Mouse (Mus musculus) hindbrain, embryonic 11.5 days (tissue): ENCODE data around the gene Kcnmb4. TPM values are rescaled to one million over a fixed set of nuclear protein-coding genes. Genes with fewer than 3 reads are reported as not detected.

Experiments
- ATAC-seq: fragments of 200-750 bp; cut with Nextera tagmentation; 2 replicates; pipeline ENCODE4 v1.8.0; 2017; ENCODE audit warnings: mild to moderate bottlenecking, moderate TSS enrichment, moderate library complexity; ENCODE audit not compliant: low FRiP score
- DNase-seq: peaks from one replicate; pipeline ENCODE4 v3.0.0-alpha.2; 2015; ENCODE audit warnings: low spot score
- H3K27ac ChIP-seq: fragments of 300-500 bp; sonication (generic); 2 replicates; pipeline ENCODE4 v1.5.1; 2014; ENCODE audit warnings: mild to moderate bottlenecking, low read depth, low read length
- H3K27me3 ChIP-seq: fragments of 300-500 bp; sonication (generic); 2 replicates; pipeline ENCODE4 v1.6.1; 2014; ENCODE audit warnings: mild to moderate bottlenecking, low read length, moderate library complexity, mixed read lengths; ENCODE audit not compliant: control insufficient read depth, insufficient read depth
- H3K36me3 ChIP-seq: fragments of 300-500 bp; sonication (generic); 2 replicates; pipeline ENCODE4 v1.6.1; 2014; ENCODE audit warnings: mild to moderate bottlenecking, low read length, moderate library complexity, mixed read lengths; ENCODE audit not compliant: control insufficient read depth, insufficient read depth
- H3K4me1 ChIP-seq: fragments of 300-500 bp; sonication (generic); replicated peaks from 2 replicates; pipeline ENCODE4 v1.6.1; 2014; ENCODE audit warnings: low read length, mixed read lengths; ENCODE audit not compliant: control insufficient read depth, insufficient read depth
- H3K4me2 ChIP-seq: fragments of 300-500 bp; sonication (generic); replicated peaks from 2 replicates; pipeline ENCODE4 v1.6.1; 2014; ENCODE audit warnings: mild to moderate bottlenecking, low read depth, low read length
- H3K4me3 ChIP-seq: fragments of 300-500 bp; sonication (generic); 2 replicates; pipeline ENCODE4 v1.5.1; 2014; ENCODE audit warnings: low read depth, low read length
- H3K9ac ChIP-seq: fragments of 300-500 bp; sonication (generic); 2 replicates; pipeline ENCODE4 v1.6.1; 2014; ENCODE audit warnings: low read depth, low read length
- H3K9me3 ChIP-seq: fragments of 300-500 bp; sonication (generic); 2 replicates; pipeline ENCODE4 v1.6.1; 2016; ENCODE audit warnings: low read length; ENCODE audit not compliant: control insufficient read depth
- WGBS: fragments of 180-500 bp; shearing (Covaris S2); extraction: QIAGEN DNeasy Blood & Tissue Kit; methylation state at CpG from one replicate; pipeline ENCODE4 v1.1.7; 2014; 5-methylcytosine and 5-hydroxymethylcytosine counted together
- polyA plus RNA-seq: library from polyadenylated mRNA; unstranded; fragments of >200 nt; fragmentation: Nextera tagmentation; extraction: Ambion mirVana; gene quantifications from 2 replicates; pipeline ENCODE4 v1.2.1, GENCODE M21; 2014

The Kcnmb4 gene
- polyA plus RNA-seq, 1 experiment from 2014 or later, result 17.0 TPM

DNA sequence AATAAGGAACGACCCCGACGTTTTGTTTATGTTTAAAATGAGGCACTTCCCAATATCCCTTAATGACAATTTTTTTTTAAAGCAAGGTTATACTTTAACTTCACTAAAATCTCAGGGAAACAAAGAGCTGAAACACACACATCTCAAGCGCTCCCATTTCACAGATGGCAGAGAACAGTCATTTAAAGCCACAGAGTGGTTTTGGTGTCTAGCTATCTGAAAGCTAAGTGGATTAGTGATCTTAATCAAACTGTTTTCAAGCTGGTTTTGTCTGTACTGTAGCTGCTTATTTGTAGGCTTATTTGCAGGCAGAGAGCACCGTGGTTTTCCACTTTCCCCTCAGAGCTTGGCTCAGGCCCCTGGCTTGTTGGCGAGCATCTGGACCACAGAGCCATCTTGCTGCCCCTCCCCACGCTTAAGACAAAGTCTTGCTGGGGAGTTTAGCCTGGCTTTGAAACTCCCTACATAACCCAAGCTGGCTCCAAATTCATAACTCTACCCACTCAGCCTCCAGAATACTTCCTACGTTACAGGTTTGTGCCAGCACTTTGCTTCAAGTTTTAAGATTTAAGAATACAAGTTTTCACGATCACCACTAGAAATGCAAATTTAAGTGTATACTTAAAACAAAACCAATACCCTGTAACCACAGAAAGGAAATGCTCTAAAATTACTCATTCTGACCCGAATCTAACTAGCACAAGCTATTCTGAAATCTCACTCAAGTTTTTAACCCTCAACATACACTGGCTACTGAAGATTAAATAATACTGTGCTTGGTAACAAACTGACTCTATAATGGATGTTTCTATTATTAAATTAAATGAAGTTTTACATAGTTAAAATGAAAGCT is 13.4 kb upstream of the Kcnmb4 start:
- Histone ChIP-seq H3K27ac (no peak overlapping the region), H3K27me3 (no peaks in the 10 kb centered on the region), H3K9me3 (no peaks in the 10 kb centered on the region), H3K36me3 (no peaks in the 10 kb centered on the region; the same call in 1 of the 2 replicates), H3K4me2 (no peak overlapping the region), H3K9ac (no peak overlapping the region), H3K4me1 (no peaks in the 10 kb centered on the region), H3K4me3 (no peak overlapping the region)
- DNase-seq (no peak), ATAC-seq (no peak)
- 94% methylated on average over 10 of the region's 10 CpGs for WGBS

DNA sequence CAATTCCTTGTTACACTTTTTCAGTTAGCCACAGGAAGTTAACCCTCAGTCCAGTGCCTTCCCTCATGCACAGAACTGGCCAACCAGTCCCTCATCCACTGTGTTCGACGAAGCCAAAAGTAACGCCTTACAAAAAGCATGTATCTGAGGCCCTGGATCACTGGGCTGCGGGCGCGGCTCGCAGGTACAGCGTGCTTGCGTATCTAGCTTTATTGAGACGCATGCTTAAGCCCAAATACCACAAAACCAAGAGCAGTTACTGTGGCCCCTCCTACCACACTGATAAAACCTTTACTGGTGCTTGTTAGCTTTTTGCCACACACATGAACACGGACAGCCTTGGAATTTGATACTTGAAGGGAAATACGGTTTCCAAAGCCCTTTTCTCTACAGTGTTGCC is 8.2 kb upstream of the Kcnmb4 start:
- 96% methylated on average over 12 of the region's 12 CpGs for WGBS
- H3K4me2 ChIP-seq, result no peak overlapping the region

DNA sequence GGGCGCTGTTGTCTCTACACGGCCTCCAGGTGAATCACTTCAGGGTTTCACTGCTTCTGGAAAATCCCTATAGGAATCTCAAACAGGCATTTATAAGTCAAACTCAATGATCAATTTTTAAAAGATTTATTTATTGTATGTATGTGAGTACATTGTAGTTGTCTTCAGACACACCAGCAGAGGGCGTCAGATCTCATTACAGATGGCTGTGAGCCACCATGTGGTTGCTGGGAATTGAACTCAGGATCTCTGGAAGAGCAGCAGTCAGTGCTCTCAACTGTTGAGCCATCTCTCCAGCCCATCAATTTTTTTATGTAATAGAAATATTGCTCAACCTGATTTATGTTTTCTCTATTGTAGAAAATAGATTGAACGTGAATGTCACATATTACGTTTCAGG is 7.3 kb upstream of the Kcnmb4 start:
- Histone ChIP-seq H3K9ac (no peak overlapping the region), H3K4me2 (no peak overlapping the region), H3K27me3 (no peaks in the 10 kb centered on the region), H3K4me1 (no peaks in the 10 kb centered on the region), H3K4me3 (no peak overlapping the region), H3K9me3 (0 out of 2 replicates have a peak, but pooled peaks cover 3% of the 10 kb centered on the region), H3K27ac (no peak overlapping the region), H3K36me3 (no peaks in the 10 kb centered on the region)
- ATAC-seq, result no peak
- no peak for DNase-seq
- 92% methylated on average over 5 of the region's 5 CpGs for WGBS

More for the DNA sequence above, 8.2 kb upstream of the Kcnmb4 start:
- Histone ChIP-seq H3K27ac (no peak overlapping the region), H3K4me1 (no peaks in the 10 kb centered on the region), H3K9me3 (no peaks in the 10 kb centered on the region), H3K4me3 (no peak overlapping the region), H3K36me3 (no peaks in the 10 kb centered on the region), H3K9ac (no peak overlapping the region), H3K27me3 (no peaks in the 10 kb centered on the region)
- ATAC-seq (no peak), DNase-seq (no peak)

DNA sequence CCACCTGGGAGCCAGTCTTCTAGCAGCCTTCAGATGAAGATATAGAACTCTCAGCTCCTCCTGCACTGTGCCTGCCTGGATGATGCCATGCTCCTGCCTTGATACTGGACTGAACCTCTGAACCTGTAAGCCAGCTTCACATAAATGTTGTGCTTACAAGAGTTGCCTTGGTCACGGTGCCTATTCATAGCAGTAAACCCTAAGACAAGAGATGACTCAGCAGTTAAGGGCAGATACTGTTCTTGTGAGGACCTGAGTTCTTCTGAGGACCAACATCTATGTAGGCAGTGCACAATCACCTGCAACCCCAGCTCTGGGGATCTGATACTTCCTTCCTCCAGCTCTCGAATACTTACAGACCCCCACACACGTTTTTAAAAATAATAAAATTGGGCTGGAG is 2.9 kb upstream of the Kcnmb4 start:
- H3K36me3 ChIP-seq, result no peaks in the 10 kb centered on the region
- no peak for ATAC-seq
- WGBS, result 94% methylated on average over 3 of the region's 3 CpGs
- H3K4me3 ChIP-seq, result no peak overlapping the region
- H3K9ac ChIP-seq, result no peak overlapping the region
- no peak overlapping the region for H3K27ac ChIP-seq
- DNase-seq, result no peak
- no peak overlapping the region for H3K4me2 ChIP-seq
- H3K27me3 ChIP-seq, result no peaks in the 10 kb centered on the region
- 0 out of 2 replicates have a peak, but pooled peaks cover 3% of the 10 kb centered on the region for H3K9me3 ChIP-seq
- H3K4me1 ChIP-seq, result no peaks in the 10 kb centered on the region

DNA sequence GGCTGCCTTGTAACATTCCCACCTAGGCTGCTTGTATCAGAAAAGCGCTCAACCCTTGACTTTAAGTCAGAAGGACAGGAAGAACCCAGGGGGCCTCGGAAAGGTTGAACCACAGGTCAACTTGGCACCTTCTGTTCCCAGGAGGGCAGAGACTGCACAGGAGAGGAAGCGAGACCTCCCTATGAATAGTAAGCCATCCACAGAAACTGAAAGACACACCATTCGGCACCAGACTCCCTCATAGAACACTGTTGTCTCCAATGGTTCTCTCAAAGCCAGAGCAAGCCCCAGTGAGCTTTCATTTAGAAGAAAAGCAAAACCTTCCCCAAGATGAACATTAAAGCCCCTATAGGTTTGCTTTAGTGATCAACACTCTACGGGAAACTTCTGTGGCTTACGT is 2.0 kb upstream of the Kcnmb4 start:
- WGBS, result 72% methylated on average over 6 of the region's 6 CpGs
- no peaks in the 10 kb centered on the region for H3K27me3 ChIP-seq
- ATAC-seq (no peak), DNase-seq (no peak)
- no peak overlapping the region for H3K27ac ChIP-seq
- no peak overlapping the region for H3K9ac ChIP-seq
- H3K4me1 ChIP-seq, result no peaks in the 10 kb centered on the region
- no peak overlapping the region for H3K4me2 ChIP-seq
- no peaks in the 10 kb centered on the region for H3K36me3 ChIP-seq
- no peak overlapping the region for H3K4me3 ChIP-seq
- H3K9me3 ChIP-seq, result 0 out of 2 replicates have a peak, but pooled peaks cover 3% of the 10 kb centered on the region

DNA sequence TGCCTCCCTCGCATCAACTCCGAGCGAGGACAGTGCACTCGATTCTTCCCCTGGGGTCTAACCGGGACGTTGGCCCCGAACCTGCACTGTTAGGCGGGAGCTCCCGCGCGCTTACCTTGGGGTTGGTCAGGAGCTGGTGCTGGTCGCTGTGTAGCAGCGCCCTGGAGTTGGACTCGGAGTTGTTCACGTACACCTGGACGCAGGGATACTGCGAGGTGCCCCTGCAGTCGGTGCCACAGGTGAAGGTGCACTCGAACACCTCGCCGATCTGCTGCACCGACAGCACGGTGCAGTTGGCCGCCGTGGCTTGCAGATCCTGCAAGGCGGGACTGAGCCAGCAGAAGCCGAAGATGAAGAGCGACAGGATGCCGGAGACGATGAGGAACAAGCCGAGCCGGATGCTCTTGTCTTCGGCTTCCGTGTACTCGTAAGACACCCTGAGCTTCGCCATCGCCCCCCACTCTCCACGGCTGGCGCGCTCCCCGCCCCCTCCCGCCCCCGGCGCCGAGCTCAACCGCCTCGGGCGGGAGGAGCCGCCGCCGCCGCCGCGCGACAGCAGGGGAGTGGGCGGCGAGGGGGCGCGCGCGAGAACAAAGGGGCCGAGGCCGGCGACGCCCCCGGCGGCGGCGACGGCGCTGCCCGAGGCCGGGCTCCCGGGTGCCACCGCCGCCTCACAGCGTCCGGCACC is 463 bp downstream of the Kcnmb4 start:
- peak overlapping the region; percentile 89 for H3K9ac ChIP-seq
- no peaks in the 10 kb centered on the region for H3K27me3 ChIP-seq
- 0 out of 2 replicates have a peak, but pooled peaks cover 3% of the 10 kb centered on the region for H3K9me3 ChIP-seq
- ATAC-seq, result peak; percentile 75
- H3K4me1 ChIP-seq, result no peaks in the 10 kb centered on the region
- 0% methylated on average over 43 of the region's 78 CpGs for WGBS
- DNase-seq, result peak; percentile 79
- peak overlapping the region; percentile 66 for H3K4me3 ChIP-seq
- H3K36me3 ChIP-seq, result no peaks in the 10 kb centered on the region
- peak overlapping the region; percentile 93 for H3K4me2 ChIP-seq
- H3K27ac ChIP-seq, result peak overlapping the region; percentile 79

- no peaks in the 10 kb centered on the region for H3K4me1 ChIP-seq
- H3K36me3 ChIP-seq, result no peaks in the 10 kb centered on the region
- peak; percentile 29; the same call in 1 of the 2 replicates for ATAC-seq
- H3K9me3 ChIP-seq, result 0 out of 2 replicates have a peak, but pooled peaks cover 3% of the 10 kb centered on the region
- WGBS, result 12% methylated on average over 5 of the region's 5 CpGs
- no peaks in the 10 kb centered on the region for H3K27me3 ChIP-seq
- no peak overlapping the region for H3K27ac ChIP-seq
- H3K4me2 ChIP-seq, result peak overlapping the region; percentile 93
- H3K9ac ChIP-seq, result peak overlapping the region; percentile 89
- no peak for DNase-seq
- H3K4me3 ChIP-seq, result peak overlapping the region; percentile 66
These were observed 1.1 kb downstream of the Kcnmb4 start for GRCm38 (mm10) chr10:116472579-116472978.

- Histone ChIP-seq H3K9me3 (no peaks in the 10 kb centered on the region), H3K4me1 (no peaks in the 10 kb centered on the region), H3K27ac (no peak overlapping the region), H3K4me3 (no peak overlapping the region), H3K27me3 (no peaks in the 10 kb centered on the region), H3K36me3 (no peaks in the 10 kb centered on the region), H3K9ac (no peak overlapping the region), H3K4me2 (no peak overlapping the region)
- WGBS, result 86% methylated on average over 11 of the region's 11 CpGs
- DNase-seq (no peak), ATAC-seq (no peak)
These were observed 3.3 kb downstream of the Kcnmb4 start for GRCm38 (mm10) chr10:116470306-116470925.
